Mouse (Mus musculus) macrophage (primary cell): ENCODE results near the gene Gm21394. TPM values are rescaled to one million over a fixed set of nuclear protein-coding genes. Genes with fewer than 3 reads are reported as not detected.
"Not testable (repeated sequence)": the region's sequence is repeated elsewhere in the genome, so short reads cannot be mapped to it uniquely, and the experiment has no call there.

Source experiments
- H3K27ac ChIP-seq: fragments of 350-480 bp; formaldehyde crosslinking; 2 replicates; pipeline ENCODE4 v1.9.0; 2021
- H3K36me3 ChIP-seq: fragments of 350-480 bp; formaldehyde crosslinking; 2 replicates; pipeline ENCODE4 v1.9.0; 2021; ENCODE audit errors: inconsistent target
- H3K4me3 ChIP-seq: fragments of 350-480 bp; formaldehyde crosslinking; 2 replicates; pipeline ENCODE4 v1.9.0; 2021; ENCODE audit errors: inconsistent target
- H3K79me2 ChIP-seq: fragments of 350-480 bp; formaldehyde crosslinking; 2 replicates; pipeline ENCODE4 v1.9.0; 2021; ENCODE audit errors: inconsistent target
- WGBS: methylation state at CpG from one replicate; pipeline ENCODE4 v1.1.7; 2026; ENCODE audit warnings: inconsistent platforms; ENCODE audit not compliant: missing documents; 5-methylcytosine and 5-hydroxymethylcytosine counted together
- polyA plus RNA-seq: library from polyadenylated mRNA; stranded (reverse); fragments of 250-400 nt; gene quantifications from 3 replicates; pipeline ENCODE4 v1.2.4, GENCODE M21; 2018; ENCODE audit warnings: inconsistent platforms
- total RNA-seq, 78 experiments: library from RNA; depleted of rRNA; stranded (reverse); fragments of 250-400 nt; gene quantifications; 1 replicate in 9 of 78; 2 replicates in 24 of 78; 3 replicates in 43 of 78; 4 replicates in 2 of 78; pipeline ENCODE4 v1.2.4; 2018; ENCODE audit warnings: inconsistent platforms in 56 of 78

The Gm21394 gene
- total RNA-seq (2018; cell fraction: chromatin; rRNA removed), result not detected
- total RNA-seq (2018; cell fraction: cytosol; rRNA removed), result not detected
- not detected for total RNA-seq (2018; cell fraction: nucleus; rRNA removed)
- not detected in 3 replicates for polyA plus RNA-seq

- not testable (repeated sequence) for H3K79me2 ChIP-seq, H3K36me3 ChIP-seq, H3K27ac ChIP-seq, H3K4me3 ChIP-seq
- WGBS, result no CpG with 5 or more reads among the region's 4 CpGs
Observed at GRCm38 (mm10) chrY:84564807-84565206, at the start of gene Gm21394. Gm21394 (minus strand) TSS chrY:84564907.

Other genes starting within 250 kb of the Gm21394 start
- not detected in 3 replicates for gene Gm21409, start 181.8 kb upstream of the Gm21394 start, polyA plus RNA-seq